Mouse (Mus musculus): ENCODE results near the gene Lyst.

DNA sequence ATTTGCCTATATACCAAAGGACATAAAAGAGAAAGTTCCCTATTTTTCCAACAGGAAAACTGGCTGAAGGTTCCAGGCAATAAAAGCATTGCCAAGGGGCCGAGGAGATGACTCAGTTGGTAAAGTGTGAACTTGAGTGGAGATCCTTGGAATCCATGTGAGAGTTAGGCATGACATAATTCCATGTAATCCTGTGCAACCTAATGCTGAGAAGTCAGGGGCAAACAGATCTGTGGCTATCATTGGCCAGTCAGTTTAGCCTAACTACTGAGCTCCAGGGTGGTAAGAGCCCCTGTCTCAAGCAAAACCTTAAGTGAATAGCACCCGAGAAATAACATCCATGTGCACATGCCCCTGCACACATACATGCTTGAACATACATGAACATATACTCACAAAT is 17.3 kb upstream of the Lyst start:
- TF ChIP-seq FOSL1 (IDR thresholded peaks at IDR 0.05; ENCODE audit: insufficient read depth, low read length, poor library complexity, severe bottlenecking) (no peak), CTCF (IDR thresholded peaks at IDR 0.05; ENCODE audit: control insufficient read depth, insufficient read depth, insufficient read length) (no peak), CEBPB (IDR thresholded peaks at IDR 0.05; ENCODE audit: low read depth) (no peak), MAX (IDR thresholded peaks at IDR 0.05) (no peak), MYOD1 (IDR thresholded peaks at IDR 0.05; ENCODE audit: control insufficient read depth, insufficient read length, low read depth) (no peak), MYOG (IDR thresholded peaks at IDR 0.05; ENCODE audit: control insufficient read depth, extremely low read depth, insufficient read length) (no peak), USF1 (IDR thresholded peaks at IDR 0.05; ENCODE audit: low read depth) (no peak)

All from C2C12 (cell line).